Mouse (Mus musculus) heart, adult 2 months (tissue): ENCODE measurements around the gene Mgmt. TPM values are rescaled to one million over a fixed set of nuclear protein-coding genes. Genes with fewer than 3 reads are reported as not detected.

Experiments used
- DNase-seq, 2 experiments: peaks; one replicate each; pipeline ENCODE4 v3.0.0; 2021
- H3K27ac ChIP-seq: fragments of 200-600 bp; 2 replicates; pipeline ENCODE4 v1.8.1; 2022
- H3K27me3 ChIP-seq: fragments of 200-500 bp; 2 replicates; pipeline ENCODE4 v1.6.1; 2012; ENCODE audit warnings: mild to moderate bottlenecking, low read length, inconsistent platforms, mixed read lengths; ENCODE audit not compliant: control insufficient read depth, insufficient read depth
- H3K36me3 ChIP-seq: fragments of 200-500 bp; 2 replicates; pipeline ENCODE4 v1.6.1; 2012; ENCODE audit warnings: low read length, inconsistent platforms; ENCODE audit not compliant: control insufficient read depth, insufficient read depth
- H3K4me1 ChIP-seq: fragments of 200-500 bp; 2 replicates; pipeline ENCODE4 v1.6.1; 2011; ENCODE audit warnings: low read length; ENCODE audit not compliant: control insufficient read depth, insufficient read depth
- H3K4me3 ChIP-seq: fragments of 200-600 bp; 2 replicates; pipeline ENCODE4 v1.8.1; 2022
- H3K79me2 ChIP-seq: fragments of 200-500 bp; replicated peaks from 2 replicates; pipeline ENCODE4 v1.6.1; 2012; ENCODE audit warnings: mild to moderate bottlenecking, inconsistent platforms, low read length, moderate library complexity, mixed read lengths; ENCODE audit not compliant: control insufficient read depth, insufficient read depth
- H3K9ac ChIP-seq: fragments of 200-500 bp; 2 replicates; pipeline ENCODE4 v1.6.1; 2012; ENCODE audit warnings: low read depth, mild to moderate bottlenecking, control low read depth, inconsistent platforms, low read length, mixed read lengths
- CTCF ChIP-seq: fragments of 200-600 bp; IDR thresholded peaks from 2 replicates; pipeline ENCODE4 v1.8.1; 2022; ENCODE audit warnings: antibody characterized with exemption, mild to moderate bottlenecking, moderate library complexity
- EP300 ChIP-seq: fragments of 200-500 bp; IDR thresholded peaks from 2 replicates; pipeline ENCODE4 v1.6.1; 2011; ENCODE audit warnings: low read depth, low read length, control low read depth; ENCODE audit not compliant: insufficient read depth
- POLR2A ChIP-seq: fragments of 200-500 bp; IDR thresholded peaks from 2 replicates; pipeline ENCODE4 v1.6.1; 2011; ENCODE audit warnings: mild to moderate bottlenecking, low read depth, low read length, control low read depth; ENCODE audit not compliant: insufficient read depth
- WGBS: fragments of 180-500 bp; shearing (Covaris S2); methylation state at CpG from one replicate; pipeline ENCODE4 v1.1.7; 2018; 5-methylcytosine and 5-hydroxymethylcytosine counted together
- intact Hi-C: fragments of 180-260 bp; cut with DNase I; formaldehyde crosslinking; loops from one replicate; pipeline ENCODE4 v1.15.1; 2025
- polyA plus RNA-seq: library from polyadenylated mRNA; depleted of rRNA; stranded (reverse); fragments of >200 nt; gene quantifications from 2 replicates; pipeline ENCODE4 v1.2.3, GENCODE M21; 2012
- total RNA-seq, 2 experiments: library from RNA; stranded (reverse); gene quantifications; 2 replicates each; pipeline ENCODE4 v1.2.3; 2021

The Mgmt gene
- total and polyA plus RNA-seq, 3 experiments, result 3.6 to 3.8 (median 3.7) TPM

GRCm38 (mm10) chr7:137095702-137096101, 201.3 kb downstream of the Mgmt start:
- Histone ChIP-seq H3K4me3 (no peak overlapping the region), H3K36me3 (no peaks in the 10 kb centered on the region), H3K27ac (no peak overlapping the region), H3K27me3 (no peaks in the 10 kb centered on the region), H3K79me2 (no peaks in the 10 kb centered on the region), H3K4me1 (no peaks in the 10 kb centered on the region), H3K9ac (no peak overlapping the region)
- intact Hi-C loops, result no loop called here
- TF ChIP-seq EP300 (no peak), CTCF (no peak), POLR2A (no peak)
- no peak for DNase-seq
- 96% methylated on average over 1 of the region's 1 CpGs for WGBS

- WGBS, result 63% methylated on average over 3 of the region's 3 CpGs
- H3K27me3 ChIP-seq, result no peaks in the 10 kb centered on the region
- intact Hi-C loops, result no loop called here
- H3K4me1 ChIP-seq, result no peaks in the 10 kb centered on the region
- TF ChIP-seq CTCF, result no peak
- no peak for TF ChIP-seq EP300
- no peak for TF ChIP-seq POLR2A
- H3K27ac ChIP-seq, result no peak overlapping the region
- no peak overlapping the region for H3K4me3 ChIP-seq
- DNase-seq, result no peak
- no peak overlapping the region for H3K9ac ChIP-seq
- H3K79me2 ChIP-seq, result no peaks in the 10 kb centered on the region
- no peaks in the 10 kb centered on the region for H3K36me3 ChIP-seq
Observed at GRCm38 (mm10) chr7:137099766-137100165, 205.4 kb downstream of the Mgmt start.

GRCm38 (mm10) chr7:137102606-137103195, 208.3 kb downstream of the Mgmt start:
- H3K27ac ChIP-seq, result no peak overlapping the region
- H3K27me3 ChIP-seq, result no peaks in the 10 kb centered on the region
- H3K36me3 ChIP-seq, result no peaks in the 10 kb centered on the region
- WGBS, result 92% methylated on average over 10 of the region's 10 CpGs
- DNase-seq, result no peak
- intact Hi-C loops, result no loop called here
- no peak overlapping the region for H3K4me3 ChIP-seq
- no peak for TF ChIP-seq CTCF
- TF ChIP-seq POLR2A, result no peak
- no peak for TF ChIP-seq EP300
- H3K79me2 ChIP-seq, result no peaks in the 10 kb centered on the region
- H3K4me1 ChIP-seq, result no peaks in the 10 kb centered on the region
- H3K9ac ChIP-seq, result no peak overlapping the region

GRCm38 (mm10) chr7:137112101-137112500, 217.7 kb downstream of the Mgmt start:
- H3K27ac ChIP-seq, result no peak overlapping the region
- no peaks in the 10 kb centered on the region for H3K36me3 ChIP-seq
- intact Hi-C loops, result no loop called here
- no peak for TF ChIP-seq CTCF
- TF ChIP-seq POLR2A, result no peak
- TF ChIP-seq EP300, result no peak
- no peak for DNase-seq
- no peaks in the 10 kb centered on the region for H3K4me1 ChIP-seq
- no peaks in the 10 kb centered on the region for H3K79me2 ChIP-seq
- 97% methylated on average over 4 of the region's 4 CpGs for WGBS
- H3K4me3 ChIP-seq, result no peak overlapping the region
- no peak overlapping the region for H3K9ac ChIP-seq
- H3K27me3 ChIP-seq, result no peaks in the 10 kb centered on the region

GRCm38 (mm10) chr7:137116246-137116645, 221.8 kb downstream of the Mgmt start:
- DNase-seq, result no peak
- Histone ChIP-seq H3K79me2 (no peaks in the 10 kb centered on the region), H3K27me3 (no peaks in the 10 kb centered on the region), H3K4me1 (no peaks in the 10 kb centered on the region), H3K4me3 (no peak overlapping the region), H3K27ac (no peak overlapping the region), H3K9ac (no peak overlapping the region), H3K36me3 (no peaks in the 10 kb centered on the region)
- intact Hi-C loops, result no loop called here
- no peak for TF ChIP-seq CTCF
- TF ChIP-seq POLR2A, result no peak
- no peak for TF ChIP-seq EP300
- WGBS, result 80% methylated on average over 4 of the region's 4 CpGs

GRCm38 (mm10) chr7:137121243-137121858, 226.9 kb downstream of the Mgmt start:
- DNase-seq, result peak in 1 of 2 experiments; percentile 33
- no peaks in the 10 kb centered on the region for H3K79me2 ChIP-seq
- H3K36me3 ChIP-seq, result no peaks in the 10 kb centered on the region
- no peaks in the 10 kb centered on the region for H3K4me1 ChIP-seq
- WGBS, result 58% methylated on average over 16 of the region's 16 CpGs
- H3K27me3 ChIP-seq, result no peaks in the 10 kb centered on the region
- no peak for TF ChIP-seq POLR2A
- H3K27ac ChIP-seq, result no peak overlapping the region; the same call in 1 of the 2 replicates
- intact Hi-C loops, result no loop called here
- H3K9ac ChIP-seq, result no peak overlapping the region
- H3K4me3 ChIP-seq, result no peak overlapping the region
